Mouse (Mus musculus) embryonic stem cell, embryonic (primary cell): ENCODE measurements at regions not wholly inside any gene's neighbourhood (a gene's known extent, or its start where the extent isn't known, plus 50 kb on each side); places are given as distances from the start of the nearest gene placed in this dataset.

Source experiments
- CTCF ChIA-PET, 4 experiments: fragments of 300-600 bp in 2 of 4; fragments of 350-600 bp in 2 of 4; sonication (Branson Sonifier 250); formaldehyde crosslinking; loops; one replicate each; lab custom pipeline; 2022; ENCODE audit warnings: inconsistent platforms in 2 of 4; lab: Charles Lee
- POLR2A ChIA-PET, 4 experiments: fragments of 300-600 bp in 2 of 4; fragments of 350-600 bp in 2 of 4; sonication (Branson Sonifier 250); formaldehyde crosslinking; loops; one replicate each; lab custom pipeline; 2022; ENCODE audit warnings: antibody characterized with exemption in 4 of 4, inconsistent platforms in 1 of 4; lab: Charles Lee

GRCm38 (mm10) chr6:70714239-70714638 lies 77.8 kb downstream of the Rpia start:
- ChIA-PET CTCF (interaction anchor here (0.6 to 3.5 kb wide), 31 partner anchors 10 to 247 kb away, joined by 3 to 54 read pairs (median 5); no protein-coding TSS in a partner anchor), POLR2A (interaction anchor here in 3 of 4 experiments (0.7 to 1.4 kb wide), 6 partner anchors 54 to 80 kb away, joined by 3 to 9 read pairs (median 3); no protein-coding TSS in a partner anchor)

- CTCF ChIA-PET = interaction anchor here (0.6 to 3.5 kb wide), 39 partner anchors 9 to 246 kb away, joined by 3 to 54 read pairs (median 5); no protein-coding TSS in a partner anchor
Observed at GRCm38 (mm10) chr6:70713665-70714064, 78.4 kb downstream of the Rpia start.

GRCm38 (mm10) chr6:70713118-70713517 lies 78.9 kb downstream of the Rpia start:
- CTCF ChIA-PET = interaction anchor here (0.6 to 3.5 kb wide), 28 partner anchors 10 to 246 kb away, joined by 3 to 54 read pairs (median 6); no protein-coding TSS in a partner anchor
- POLR2A ChIA-PET = interaction anchor here in 1 of 4 experiments (1.2 kb wide), 1 partner anchor 61 kb away, joined by 3 read pairs; no protein-coding TSS in a partner anchor

More at GRCm38 (mm10) chr6:70713665-70714064, 78.4 kb downstream of the Rpia start:
- POLR2A ChIA-PET = interaction anchor here in 3 of 4 experiments (0.6 to 1.4 kb wide), 7 partner anchors 14 to 80 kb away, joined by 3 to 9 read pairs (median 3); no protein-coding TSS in a partner anchor

- ChIA-PET CTCF (interaction anchor here in 3 of 4 experiments (0.5 to 1.4 kb wide), 12 partner anchors 12 to 951 kb away, joined by 3 to 6 read pairs (median 3); no protein-coding TSS in a partner anchor), POLR2A (no interaction called here)
Observed at GRCm38 (mm10) chr6:70709338-70710055, 82.5 kb downstream of the Rpia start.

GRCm38 (mm10) chr6:70695596-70695995 lies 96.4 kb downstream of the Rpia start:
- ChIA-PET POLR2A (no interaction called here), CTCF (no interaction called here)
